Mouse (Mus musculus): Measurements from ENCODE around the gene Myh4.

GRCm38 (mm10) chr11:67229166-67229565 lies 8.7 kb upstream of the Myh4 start:
- TF ChIP-seq CTCF (IDR thresholded peaks at IDR 0.05; ENCODE audit: borderline replicate concordance, insufficient read depth, low read depth, low read length) (no peak), POLR2A (IDR thresholded peaks at IDR 0.05; ENCODE audit: borderline replicate concordance, insufficient read depth, low read length) (no peak)
